Mouse (Mus musculus) forebrain, embryonic 13.5 days (tissue): ENCODE measurements around the gene Gramd1b. TPM values are rescaled to one million over a fixed set of nuclear protein-coding genes. Genes with fewer than 3 reads are reported as not detected.

Source experiments
- ATAC-seq: fragments of 200-750 bp; cut with Nextera tagmentation; 2 replicates; pipeline ENCODE4 v1.8.0; 2017
- H3K27ac ChIP-seq: fragments of 300-500 bp; sonication (generic); 2 replicates; pipeline ENCODE4 v1.5.1; 2015; ENCODE audit warnings: inconsistent platforms, mild to moderate bottlenecking, moderate library complexity
- H3K27me3 ChIP-seq: fragments of 300-500 bp; sonication (generic); 2 replicates; pipeline ENCODE4 v1.6.1; 2015; ENCODE audit warnings: mild to moderate bottlenecking, inconsistent platforms
- H3K36me3 ChIP-seq: fragments of 300-500 bp; sonication (generic); 2 replicates; pipeline ENCODE4 v1.6.1; 2015; ENCODE audit warnings: mild to moderate bottlenecking, inconsistent platforms; ENCODE audit not compliant: poor library complexity, severe bottlenecking
- H3K4me1 ChIP-seq: fragments of 300-500 bp; sonication (generic); 2 replicates; pipeline ENCODE4 v1.6.1; 2015; ENCODE audit warnings: inconsistent platforms
- H3K4me2 ChIP-seq: fragments of 300-500 bp; sonication (generic); 2 replicates; pipeline ENCODE4 v1.6.1; 2015; ENCODE audit warnings: inconsistent platforms, mild to moderate bottlenecking, moderate library complexity
- H3K4me3 ChIP-seq: fragments of 300-500 bp; sonication (generic); 2 replicates; pipeline ENCODE4 v1.5.1; 2015; ENCODE audit warnings: mild to moderate bottlenecking, inconsistent platforms
- H3K9ac ChIP-seq: fragments of 300-500 bp; sonication (generic); 2 replicates; pipeline ENCODE4 v1.6.1; 2015; ENCODE audit warnings: mild to moderate bottlenecking, inconsistent platforms
- H3K9me3 ChIP-seq: fragments of 300-500 bp; sonication (generic); replicated peaks from 2 replicates; pipeline ENCODE4 v1.6.1; 2016; ENCODE audit warnings: inconsistent platforms
- WGBS: fragments of 180-500 bp; shearing (Covaris S2); methylation state at CpG from one replicate; pipeline ENCODE4 v1.1.7; 2015; 5-methylcytosine and 5-hydroxymethylcytosine counted together
- polyA plus RNA-seq: library from polyadenylated mRNA; unstranded; fragments of >200 nt; fragmentation: Nextera tagmentation; extraction: Ambion mirVana; gene quantifications from 2 replicates; pipeline ENCODE4 v1.2.1, GENCODE M21; 2015

The Gramd1b gene
- polyA plus RNA-seq, 1 experiment from 2014 or later = 8.1 TPM

DNA sequence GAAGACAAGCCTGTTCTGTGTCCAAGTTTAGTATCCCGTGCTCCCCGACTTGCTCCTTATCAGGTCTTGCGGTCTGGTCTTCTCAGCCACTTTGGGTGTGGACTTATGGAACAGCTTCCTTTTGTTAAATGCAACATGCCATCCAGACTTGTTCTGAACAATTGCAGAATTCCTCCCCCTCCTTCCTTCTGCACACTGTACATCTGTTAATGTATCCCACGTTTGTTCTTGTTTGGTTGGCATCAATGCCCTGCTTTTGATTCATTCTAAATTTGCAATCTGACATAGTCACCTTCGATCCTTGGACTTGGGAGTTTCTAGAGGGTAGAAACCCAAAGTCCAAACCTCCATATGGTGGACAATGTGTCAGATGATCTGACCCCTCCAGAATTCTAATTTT, 255.3 kb downstream of the Gramd1b start:
- no peaks in the 10 kb centered on the region for H3K9me3 ChIP-seq
- WGBS = 90% methylated on average over 5 of the region's 5 CpGs
- H3K36me3 ChIP-seq = peaks cover 15% of the 10 kb centered on the region; the same call in 1 of the 2 replicates
- no peaks in the 10 kb centered on the region for H3K27me3 ChIP-seq
- no peak overlapping the region for H3K27ac ChIP-seq
- 0 out of 2 replicates have a peak, but pooled peaks cover 13% of the 10 kb centered on the region for H3K4me1 ChIP-seq
- no peak overlapping the region for H3K4me2 ChIP-seq
- H3K4me3 ChIP-seq = no peak overlapping the region
- H3K9ac ChIP-seq = no peak overlapping the region
- ATAC-seq = no peak

DNA sequence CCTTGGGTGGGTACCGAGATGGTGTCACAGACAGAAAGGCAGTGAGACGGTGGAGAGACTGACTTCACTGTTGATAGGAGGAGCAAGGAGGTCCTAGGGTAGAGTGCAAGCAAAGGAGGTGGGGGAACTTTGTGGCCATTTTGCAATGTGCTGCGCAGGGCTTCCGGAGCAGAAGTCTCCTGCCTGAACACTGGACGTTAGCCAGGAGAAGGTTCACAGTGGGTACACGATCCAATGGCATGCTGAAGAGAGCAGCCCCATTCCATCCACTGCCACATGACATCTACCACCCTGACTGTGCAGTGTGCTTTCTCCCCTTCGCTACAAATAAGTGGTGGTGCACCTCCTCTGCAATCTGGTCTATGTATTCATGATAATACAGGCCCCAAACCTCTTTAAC, 258.4 kb downstream of the Gramd1b start:
- no peak overlapping the region for H3K9ac ChIP-seq
- H3K36me3 ChIP-seq = peaks cover 7% of the 10 kb centered on the region; the same call in 1 of the 2 replicates
- no peaks in the 10 kb centered on the region for H3K9me3 ChIP-seq
- WGBS = 93% methylated on average over 7 of the region's 7 CpGs
- H3K27me3 ChIP-seq = no peaks in the 10 kb centered on the region
- no peak overlapping the region for H3K4me3 ChIP-seq
- H3K4me2 ChIP-seq = peak overlapping the region; percentile 4; the same call in 1 of the 2 replicates
- ATAC-seq = no peak
- H3K27ac ChIP-seq = no peak overlapping the region
- peaks cover 34% of the 10 kb centered on the region for H3K4me1 ChIP-seq

DNA sequence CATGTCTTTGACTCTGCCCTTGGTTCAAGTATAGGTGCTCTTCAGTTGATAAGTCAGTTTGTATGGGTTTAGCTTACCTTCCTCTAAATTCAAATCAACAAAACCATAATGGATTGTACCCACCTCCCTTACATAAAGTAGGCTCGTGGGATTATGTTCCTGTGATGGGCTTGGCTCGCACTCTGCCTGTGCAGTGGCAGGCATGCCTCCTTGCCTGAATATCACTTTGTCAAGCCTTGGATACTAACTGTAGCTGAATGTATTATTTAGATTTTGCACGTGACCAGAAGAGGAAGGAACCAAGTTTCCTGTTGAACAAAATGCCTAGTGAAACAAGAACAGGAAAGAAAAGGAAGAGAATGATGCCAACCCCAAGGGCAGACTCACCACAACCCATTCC, 260.1 kb downstream of the Gramd1b start:
- H3K4me2 ChIP-seq = peak overlapping the region; percentile 82
- H3K27ac ChIP-seq = no peak overlapping the region
- H3K36me3 ChIP-seq = no peaks in the 10 kb centered on the region
- peaks cover 37% of the 10 kb centered on the region for H3K4me1 ChIP-seq
- H3K4me3 ChIP-seq = peak overlapping the region; percentile 55
- 0 out of 2 replicates have a peak overlapping the region, but pooled peaks have one; percentile 13 for H3K9ac ChIP-seq
- 73% methylated on average over 3 of the region's 3 CpGs for WGBS
- ATAC-seq = no peak
- no peaks in the 10 kb centered on the region for H3K9me3 ChIP-seq
- H3K27me3 ChIP-seq = no peaks in the 10 kb centered on the region

DNA sequence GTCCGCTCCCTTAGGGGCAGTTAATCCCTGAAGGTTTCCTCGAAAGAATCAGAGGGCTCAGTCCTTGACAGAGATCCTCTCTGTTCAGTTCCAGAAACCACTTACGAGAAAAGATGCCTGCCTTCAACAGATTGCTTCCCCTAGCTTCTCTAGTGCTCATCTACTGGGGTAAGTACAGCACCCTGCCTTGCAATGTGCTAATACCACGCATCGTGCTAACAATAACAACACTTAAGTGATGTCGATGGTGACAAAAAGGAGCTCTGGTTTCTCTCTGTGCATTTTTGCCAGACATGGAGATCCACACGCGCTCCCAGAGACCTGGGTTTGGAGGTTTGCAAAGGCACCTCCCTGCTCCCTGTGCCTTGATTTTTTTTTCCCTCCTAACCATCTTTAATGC, 261.3 kb downstream of the Gramd1b start:
- 19% methylated on average over 8 of the region's 8 CpGs for WGBS
- no peaks in the 10 kb centered on the region for H3K27me3 ChIP-seq
- 0 out of 2 replicates have a peak overlapping the region, but pooled peaks have one; percentile 35 for H3K27ac ChIP-seq
- H3K4me3 ChIP-seq = peak overlapping the region; percentile 55
- H3K9me3 ChIP-seq = no peaks in the 10 kb centered on the region
- peak overlapping the region; percentile 82 for H3K4me2 ChIP-seq
- peaks cover 37% of the 10 kb centered on the region for H3K4me1 ChIP-seq
- no peaks in the 10 kb centered on the region for H3K36me3 ChIP-seq
- peak overlapping the region; percentile 73 for H3K9ac ChIP-seq
- ATAC-seq = peak; percentile 11; the same call in 1 of the 2 replicates

DNA sequence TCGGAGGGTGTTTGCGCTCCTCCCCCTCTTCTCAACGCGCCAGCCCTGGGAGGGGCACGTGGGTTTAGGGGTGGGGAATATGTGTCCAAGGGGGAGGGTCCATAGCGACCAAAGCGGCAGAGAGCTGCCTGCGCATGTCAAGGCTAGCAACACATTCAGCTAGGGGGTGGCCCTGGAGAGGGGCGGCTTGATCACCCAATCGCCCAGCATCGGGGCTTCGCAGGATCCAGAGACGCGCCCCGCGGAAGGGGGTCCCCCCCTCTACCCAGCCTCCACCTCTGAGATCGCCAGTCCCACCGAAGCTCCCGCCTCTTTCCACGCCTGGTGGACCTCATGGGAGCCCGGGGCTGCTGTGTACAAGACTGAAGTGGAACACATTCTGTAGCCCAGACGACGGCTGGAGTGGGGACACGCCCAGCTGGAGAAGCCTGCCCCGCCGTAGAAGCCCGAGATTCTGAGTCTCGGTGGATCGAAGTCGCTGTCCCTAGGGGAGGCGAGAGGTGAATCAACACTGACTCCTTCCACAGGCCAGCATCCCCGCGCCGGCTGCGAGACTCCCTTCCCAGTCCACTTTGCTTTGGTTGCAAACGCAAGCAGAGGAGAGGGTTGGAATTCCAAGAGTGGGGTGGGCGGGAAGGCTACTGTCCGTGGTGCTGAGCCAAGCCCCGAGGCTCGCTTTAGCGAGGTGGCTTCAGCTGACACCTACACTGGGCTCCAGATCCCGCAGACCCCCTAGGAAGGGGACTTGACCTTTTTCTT, 261.9 kb downstream of the Gramd1b start, which contains the start of gene Scn3b:
Gene Scn3b (plus strand): TSS at position 115 of the 759 bp plus-strand sequence.
- under 1% methylated on average over 41 of the region's 42 CpGs for WGBS
- H3K4me2 ChIP-seq = peak within 1 kb of the TSS; percentile 82
- no peaks in the 10 kb centered on the region for H3K36me3 ChIP-seq
- H3K27me3 ChIP-seq = no peaks in the 10 kb centered on the region
- no peaks in the 10 kb centered on the region for H3K9me3 ChIP-seq
- peak within 1 kb of the TSS; percentile 55 for H3K4me3 ChIP-seq
- H3K27ac ChIP-seq = peak within 1 kb of the TSS; percentile 40; the same call in 1 of the 2 replicates
- peak; percentile 96 for ATAC-seq
- peaks cover 37% of the 10 kb centered on the region for H3K4me1 ChIP-seq
- H3K9ac ChIP-seq = peak within 1 kb of the TSS; percentile 73

DNA sequence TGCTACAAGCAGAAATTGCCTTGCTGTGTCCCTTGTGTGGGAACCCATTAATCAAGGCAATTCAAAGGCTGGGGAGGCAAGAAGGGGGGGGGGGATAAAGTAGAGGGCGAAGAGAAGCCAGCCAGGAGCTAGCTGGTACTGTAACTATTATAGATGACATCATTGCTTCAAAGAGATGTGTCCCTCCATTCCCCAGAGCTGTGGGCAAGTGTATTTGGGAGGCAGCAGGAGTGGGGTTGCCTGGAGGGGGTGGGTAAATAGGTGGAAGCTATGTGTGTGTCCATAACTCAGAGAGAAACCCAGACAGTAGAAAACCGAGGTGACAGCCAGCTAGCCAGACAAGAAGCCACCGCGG, 262.5 kb downstream of the Gramd1b start:
- Histone ChIP-seq H3K27ac (peak overlapping the region; percentile 40; the same call in 1 of the 2 replicates), H3K9me3 (no peaks in the 10 kb centered on the region), H3K4me2 (peak overlapping the region; percentile 82), H3K27me3 (no peaks in the 10 kb centered on the region), H3K4me1 (peaks cover 37% of the 10 kb centered on the region), H3K4me3 (peak overlapping the region; percentile 55), H3K9ac (peak overlapping the region; percentile 73), H3K36me3 (no peaks in the 10 kb centered on the region)
- 4% methylated on average over 4 of the region's 4 CpGs for WGBS
- peak; percentile 77; the same call in 1 of the 2 replicates for ATAC-seq

GRCm38 (mm10) chr9:40268040-40268747, 263.0 kb downstream of the Gramd1b start:
- no peaks in the 10 kb centered on the region for H3K27me3 ChIP-seq
- peak overlapping the region; percentile 40; the same call in 1 of the 2 replicates for H3K27ac ChIP-seq
- H3K4me2 ChIP-seq = peak overlapping the region; percentile 82
- H3K9me3 ChIP-seq = no peaks in the 10 kb centered on the region
- no peaks in the 10 kb centered on the region for H3K36me3 ChIP-seq
- peaks cover 37% of the 10 kb centered on the region for H3K4me1 ChIP-seq
- peak overlapping the region; percentile 55 for H3K4me3 ChIP-seq
- no peak; the same call in 1 of the 2 replicates for ATAC-seq
- 14% methylated on average over 21 of the region's 21 CpGs for WGBS
- peak overlapping the region; percentile 73; the same call in 1 of the 2 replicates for H3K9ac ChIP-seq

DNA sequence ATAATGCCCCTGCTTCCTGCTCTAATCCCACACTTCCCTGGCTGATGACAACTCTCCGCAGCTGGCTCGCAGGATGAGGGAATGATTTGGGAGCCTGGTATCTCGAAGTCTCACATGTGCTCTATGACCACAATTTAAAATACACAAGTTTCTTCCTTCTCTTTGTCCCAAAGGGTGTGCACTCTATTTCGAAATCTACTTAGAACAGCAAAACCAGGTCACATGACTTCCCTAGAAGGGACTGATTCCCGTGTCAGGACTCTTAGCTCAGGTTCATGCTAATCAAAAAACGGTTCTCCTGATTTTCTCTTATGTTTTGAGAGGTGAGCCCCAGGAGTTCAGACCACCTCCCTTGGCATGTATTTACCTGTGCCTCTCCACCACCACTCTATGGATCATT, 267.3 kb downstream of the Gramd1b start:
- no peak overlapping the region for H3K4me2 ChIP-seq
- H3K4me1 ChIP-seq = peaks cover 13% of the 10 kb centered on the region
- ATAC-seq = no peak
- 74% methylated on average over 6 of the region's 6 CpGs for WGBS
- H3K4me3 ChIP-seq = no peak overlapping the region
- no peaks in the 10 kb centered on the region for H3K9me3 ChIP-seq
- H3K36me3 ChIP-seq = no peaks in the 10 kb centered on the region
- no peaks in the 10 kb centered on the region for H3K27me3 ChIP-seq
- no peak overlapping the region for H3K9ac ChIP-seq
- no peak overlapping the region for H3K27ac ChIP-seq

DNA sequence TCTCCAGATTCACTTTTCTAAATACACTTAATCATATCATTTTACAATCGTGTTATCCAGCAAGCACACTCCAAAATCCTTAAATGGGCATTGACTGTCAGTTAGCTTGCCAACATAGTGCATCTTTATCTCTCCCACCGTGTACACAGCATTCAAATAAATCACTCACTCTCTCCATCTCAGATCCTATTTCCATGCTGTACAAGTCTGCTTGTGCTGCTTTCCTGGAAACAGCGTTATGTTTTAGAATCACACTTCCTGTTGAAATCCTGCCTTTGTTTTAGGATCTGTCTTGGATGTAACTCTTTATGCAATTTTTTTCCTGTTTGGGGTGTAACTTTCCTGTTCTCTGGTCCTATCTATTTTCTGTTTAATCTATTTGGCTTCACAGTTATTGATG, 278.7 kb downstream of the Gramd1b start:
- no peaks in the 10 kb centered on the region for H3K4me1 ChIP-seq
- no peaks in the 10 kb centered on the region for H3K27me3 ChIP-seq
- no peak for ATAC-seq
- no peaks in the 10 kb centered on the region; the same call in 1 of the 2 replicates for H3K9me3 ChIP-seq
- WGBS = 89% methylated on average over 3 of the region's 3 CpGs
- H3K9ac ChIP-seq = no peak overlapping the region
- no peak overlapping the region for H3K27ac ChIP-seq
- H3K4me2 ChIP-seq = no peak overlapping the region
- no peak overlapping the region for H3K4me3 ChIP-seq
- no peaks in the 10 kb centered on the region for H3K36me3 ChIP-seq

GRCm38 (mm10) chr9:40249106-40249505, 282.1 kb downstream of the Gramd1b start:
- ATAC-seq = no peak
- Histone ChIP-seq H3K4me1 (no peaks in the 10 kb centered on the region), H3K9ac (no peak overlapping the region), H3K36me3 (no peaks in the 10 kb centered on the region), H3K9me3 (no peaks in the 10 kb centered on the region; the same call in 1 of the 2 replicates), H3K4me2 (no peak overlapping the region), H3K27ac (no peak overlapping the region), H3K27me3 (no peaks in the 10 kb centered on the region), H3K4me3 (no peak overlapping the region)
- 71% methylated on average over 1 of the region's 1 CpGs for WGBS

DNA sequence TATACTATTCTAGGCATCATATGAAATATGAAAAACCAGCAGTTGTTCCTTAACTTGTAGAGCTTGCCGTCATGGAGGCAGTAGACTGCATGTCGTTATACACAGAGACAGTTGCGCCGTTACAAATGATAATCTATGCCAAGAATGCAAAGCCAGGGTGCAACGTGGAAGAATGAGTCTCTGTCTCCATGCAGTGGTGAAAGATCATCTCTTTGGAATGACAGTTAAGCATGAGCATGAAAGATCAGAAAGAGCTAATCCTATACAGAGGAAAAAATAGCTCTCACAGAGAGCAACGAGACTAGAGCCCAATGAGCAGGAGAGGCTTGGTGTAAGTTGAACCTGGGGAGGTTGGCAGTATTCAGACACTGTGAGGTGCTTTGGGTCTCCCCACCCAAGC, 284.5 kb downstream of the Gramd1b start:
- Histone ChIP-seq H3K27me3 (no peaks in the 10 kb centered on the region), H3K27ac (no peak overlapping the region), H3K4me2 (no peak overlapping the region), H3K36me3 (no peaks in the 10 kb centered on the region), H3K4me3 (no peak overlapping the region), H3K9me3 (no peaks in the 10 kb centered on the region; the same call in 1 of the 2 replicates), H3K9ac (no peak overlapping the region), H3K4me1 (peaks cover 7% of the 10 kb centered on the region; the same call in 1 of the 2 replicates)
- no peak for ATAC-seq
- 71% methylated on average over 6 of the region's 6 CpGs for WGBS
